In the genomic region with DNA sequence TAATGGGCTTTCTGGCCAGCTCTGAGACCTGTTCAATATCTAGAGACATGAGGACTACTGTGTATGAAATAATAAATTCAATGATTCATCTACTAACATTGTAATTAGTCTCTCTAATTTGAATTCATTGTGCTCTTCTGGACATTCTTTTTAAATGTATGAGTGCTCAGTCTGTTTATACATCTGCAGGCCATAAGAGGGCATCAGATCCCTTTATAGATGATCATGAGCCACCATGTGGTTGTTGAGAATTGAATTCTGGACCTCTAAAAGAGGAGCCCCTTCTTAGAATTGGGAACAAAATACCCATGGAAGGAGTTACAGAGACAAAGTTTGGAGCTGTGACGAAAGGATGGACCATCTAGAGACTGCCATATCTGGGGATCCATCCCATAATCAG, we compare ENCODE assay signal across 11 mouse cellular contexts.
DNase-seq lines count a peak whose midpoint lies in the region; ATAC-seq and TF ChIP-seq lines count a peak whose summit lies in the region.
"Had no signal": no experiment of that assay in that cellular context is flagged by ENCODE, and none has a peak within 500 bp of the region (broad histone marks: within the 10 kb centered on the region; RNA-seq: fewer than 3 reads in every experiment).

No protein-coding gene starts in this region.

- no peak overlapping the region for H3K4me2 ChIP-seq in liver, embryonic 12.5 days
- no peak overlapping the region for H3K4me2 ChIP-seq in intestine, postnatal 0 days (replicated peaks; ENCODE audit: low read depth)
- H3K4me2 ChIP-seq: limb, embryonic 12.5 days had no signal

- peak; percentile 41 to 60 for DNase-seq in cerebellum, postnatal 10 days
- DNase-seq in cerebellum, postnatal 36 days = no peak
- DNase-seq in liver, adult 2 months (ENCODE audit: extremely low read depth, low read depth, low spot score) = peak; percentile 17
- peak; percentile 4 for DNase-seq in ZHBTc4 (ENCODE audit: low read depth, low spot score)
- no peak for DNase-seq in limb, embryonic 10.5 days (ENCODE audit: low spot score)
- DNase-seq: gastrocnemius, postnatal 10 days; kidney, postnatal 4 days had no signal

- no peaks in the 10 kb centered on the region for H3K79me2 ChIP-seq in liver, adult 2 months (ENCODE audit: control insufficient read depth, insufficient read depth, low read length)

- H3K9me3 ChIP-seq in liver, embryonic 12.5 days (replicated peaks) = no peaks in the 10 kb centered on the region
- H3K9me3 ChIP-seq in intestine, postnatal 0 days (ENCODE audit: control insufficient read depth) = no peaks in the 10 kb centered on the region
- no peaks in the 10 kb centered on the region for H3K9me3 ChIP-seq in limb, embryonic 10.5 days (replicated peaks)
- H3K9me3 ChIP-seq: limb, embryonic 12.5 days had no signal

- no peaks in the 10 kb centered on the region for H3K27me3 ChIP-seq in liver, adult 2 months (ENCODE audit: control insufficient read depth, insufficient read depth, low read length)
- H3K27me3 ChIP-seq in liver, embryonic 12.5 days (replicated peaks) = no peaks in the 10 kb centered on the region
- H3K27me3 ChIP-seq in intestine, postnatal 0 days (replicated peaks; ENCODE audit: control insufficient read depth, insufficient read depth, low read length) = no peaks in the 10 kb centered on the region
- H3K27me3 ChIP-seq in limb, embryonic 10.5 days (ENCODE audit: low read depth, poor library complexity, severe bottlenecking) = no peaks in the 10 kb centered on the region
- H3K27me3 ChIP-seq: limb, embryonic 12.5 days had no signal

- TF ChIP-seq CTCF in liver, adult 2 months (IDR thresholded peaks at IDR 0.05; ENCODE audit: low read depth, low read length) = no peak
- TF ChIP-seq CTCF in intestine, postnatal 0 days (IDR thresholded peaks at IDR 0.05; ENCODE audit: low read depth) = peak; percentile 72

- no peak overlapping the region for H3K9ac ChIP-seq in liver, adult 2 months (ENCODE audit: low read depth, low read length)
- H3K9ac ChIP-seq in liver, embryonic 12.5 days = no peak overlapping the region
- H3K9ac ChIP-seq in intestine, postnatal 0 days (ENCODE audit: low read depth, low read length) = no peak overlapping the region
- H3K9ac ChIP-seq: limb, embryonic 12.5 days had no signal

- TF ChIP-seq POLR2A in liver, adult 2 months (IDR thresholded peaks at IDR 0.05; ENCODE audit: extremely low read depth, insufficient read depth, low read length) = no peak

- ATAC-seq in liver, embryonic 12.5 days = no peak
- ATAC-seq in intestine, postnatal 0 days = no peak
- no peak for ATAC-seq in erythroblast, adult 5-6 weeks (replicated peaks; ENCODE audit: low FRiP score, poor library complexity, severe bottlenecking)

- WGBS in liver, adult 2 months = 77% methylated on average over 1 of the region's 1 CpGs
- WGBS in liver, embryonic 12.5 days (ENCODE audit: insufficient replicate concordance) = 47% methylated on average over 1 of the region's 1 CpGs
- WGBS in intestine, postnatal 0 days = 33% methylated on average over 1 of the region's 1 CpGs
- WGBS in limb, embryonic 10.5 days = 78% methylated on average over 1 of the region's 1 CpGs

- no peak overlapping the region for H3K27ac ChIP-seq in liver, adult 2 months (replicated peaks; ENCODE audit: insufficient read depth, low read depth, low read length)
- no peak overlapping the region for H3K27ac ChIP-seq in liver, embryonic 12.5 days
- H3K27ac ChIP-seq in intestine, postnatal 0 days (ENCODE audit: low read depth, low read length) = no peak overlapping the region
- no peak overlapping the region for H3K27ac ChIP-seq in limb, embryonic 10.5 days
- H3K27ac ChIP-seq: limb, embryonic 12.5 days had no signal

- no peaks in the 10 kb centered on the region for H3K4me1 ChIP-seq in liver, adult 2 months (ENCODE audit: control insufficient read depth, insufficient read depth, low read length)
- no peaks in the 10 kb centered on the region for H3K4me1 ChIP-seq in liver, embryonic 12.5 days
- no peaks in the 10 kb centered on the region for H3K4me1 ChIP-seq in intestine, postnatal 0 days (replicated peaks; ENCODE audit: control insufficient read depth, insufficient read depth, low read length)
- H3K4me1 ChIP-seq in limb, embryonic 10.5 days = no peaks in the 10 kb centered on the region
- H3K4me1 ChIP-seq: limb, embryonic 12.5 days had no signal

- H3K36me3 ChIP-seq in liver, adult 2 months (ENCODE audit: control insufficient read depth, insufficient read depth, low read length) = no peaks in the 10 kb centered on the region
- no peaks in the 10 kb centered on the region for H3K36me3 ChIP-seq in liver, embryonic 12.5 days
- no peaks in the 10 kb centered on the region for H3K36me3 ChIP-seq in intestine, postnatal 0 days (ENCODE audit: control insufficient read depth, insufficient read depth)
- H3K36me3 ChIP-seq in limb, embryonic 10.5 days = no peaks in the 10 kb centered on the region
- H3K36me3 ChIP-seq: limb, embryonic 12.5 days had no signal

- H3K4me3 ChIP-seq in liver, adult 2 months (ENCODE audit: insufficient read depth, low read depth, low read length) = no peak overlapping the region
- no peak overlapping the region for H3K4me3 ChIP-seq in liver, embryonic 12.5 days
- no peak overlapping the region for H3K4me3 ChIP-seq in intestine, postnatal 0 days (ENCODE audit: low read depth, low read length)
- no peak overlapping the region for H3K4me3 ChIP-seq in limb, embryonic 10.5 days
- H3K4me3 ChIP-seq: limb, embryonic 12.5 days had no signal

Comparison
In these comparisons a context has a peak if more than half of its experiments do, and no peak if none do; other contexts are left out.
1. DNase-seq: peak in cerebellum, postnatal 10 days (2 of 2), liver, adult 2 months (single experiment) and ZHBTc4 (single experiment); none in cerebellum, postnatal 36 days (0 of 2) and limb, embryonic 10.5 days (single experiment).